Mouse (Mus musculus) spleen, adult 2 months (tissue): ENCODE measurements around the gene Gm20388.

ENCODE experiments used
- CTCF ChIP-seq: fragments of 200-500 bp; IDR thresholded peaks from 2 replicates; pipeline ENCODE4 v1.5.1; 2011; ENCODE audit warnings: mild to moderate bottlenecking, inconsistent platforms; ENCODE audit not compliant: insufficient read depth, insufficient read length, insufficient replicate concordance; ENCODE audit errors: extremely low read depth
- POLR2A ChIP-seq: fragments of 200-500 bp; IDR thresholded peaks from 2 replicates; pipeline ENCODE4 v1.6.1; 2011; ENCODE audit warnings: low read depth, low read length, inconsistent platforms

- TF ChIP-seq CTCF (no peak), POLR2A (no peak)
These were observed 1951.3 kb downstream of the Gm20388 start for GRCm38 (mm10) chr8:121861806-121862548.
